Mouse (Mus musculus): Measurements from ENCODE around the gene Meiob.

Gene Meiob

DNA sequence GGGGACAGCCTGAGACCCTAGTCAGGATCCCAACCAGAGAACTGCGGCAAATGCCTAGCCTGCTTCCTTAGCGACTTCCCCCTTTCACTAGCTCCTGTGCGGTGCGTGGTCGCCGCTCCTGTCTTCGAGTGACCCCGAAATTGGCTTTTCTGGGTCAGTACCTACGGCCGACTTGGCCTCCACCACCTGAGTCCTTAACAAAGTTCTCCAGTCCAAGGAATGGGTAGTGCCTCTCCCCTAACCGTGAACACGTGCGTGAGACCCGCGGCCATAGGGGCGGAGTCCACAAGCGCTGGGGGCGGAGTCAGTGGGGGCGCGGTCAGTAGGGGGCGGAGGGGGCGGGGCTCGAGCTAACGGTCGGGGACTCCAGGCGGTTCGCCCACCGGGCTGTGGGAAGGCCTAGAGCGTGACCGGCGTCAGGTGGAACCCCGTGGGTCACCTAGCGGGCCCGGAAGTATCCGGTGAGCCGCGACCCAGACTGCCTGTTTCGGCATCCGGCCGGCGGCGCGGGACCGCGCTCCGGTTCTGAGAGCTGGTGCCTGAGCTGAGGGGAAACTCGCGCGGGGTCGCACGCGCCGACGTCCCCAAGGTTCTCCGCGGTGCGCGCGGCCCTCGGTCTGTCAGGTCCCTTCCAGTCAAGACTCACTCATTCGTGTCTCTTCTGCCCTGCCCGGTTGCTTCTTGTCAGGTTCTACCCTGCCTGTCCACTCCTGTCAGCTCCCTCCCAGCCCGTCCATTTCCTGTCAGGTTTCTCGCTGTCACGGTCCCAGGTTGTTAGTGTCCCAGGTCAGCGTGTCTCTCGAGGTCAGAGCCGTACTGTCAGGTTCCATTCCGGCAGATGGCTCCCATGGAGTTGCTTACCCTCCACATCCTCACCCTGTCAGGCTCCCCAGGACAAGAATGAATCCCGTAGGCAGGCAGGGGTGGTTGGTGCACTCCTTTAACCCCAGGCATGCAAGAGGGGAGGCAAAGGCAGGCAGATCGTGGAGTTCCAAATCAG, at the start of gene Meiob:
Gene Meiob, plus strand, starts transcription at position 338 of the 1,000 bp plus-strand sequence.
- peak; percentile 61 to 73 for DNase-seq (ENCODE audit: low spot score in 2 of 2)

DNA sequence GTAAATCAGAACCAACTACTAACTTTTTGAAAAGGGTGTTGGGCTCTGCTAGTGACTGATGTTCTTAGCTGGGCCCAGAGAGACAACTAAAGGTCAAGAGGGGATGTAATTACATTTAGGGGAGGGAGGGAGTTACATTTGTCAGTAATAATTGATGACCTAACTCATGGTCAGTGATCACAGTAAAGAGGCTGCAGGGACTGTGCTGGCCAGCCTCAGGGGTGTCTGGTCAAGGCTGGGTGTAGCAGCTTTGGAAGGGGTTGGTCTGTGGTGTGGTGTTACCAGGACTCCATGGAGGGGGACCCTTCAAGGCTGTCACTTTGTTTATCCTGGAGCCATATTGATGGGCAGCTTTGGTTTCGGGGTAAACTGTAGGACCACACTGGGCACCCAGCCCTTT, 46.7 kb upstream of the Meiob start:
- DNase-seq (ENCODE audit: low spot score in 2 of 2), result no peak

DNA sequence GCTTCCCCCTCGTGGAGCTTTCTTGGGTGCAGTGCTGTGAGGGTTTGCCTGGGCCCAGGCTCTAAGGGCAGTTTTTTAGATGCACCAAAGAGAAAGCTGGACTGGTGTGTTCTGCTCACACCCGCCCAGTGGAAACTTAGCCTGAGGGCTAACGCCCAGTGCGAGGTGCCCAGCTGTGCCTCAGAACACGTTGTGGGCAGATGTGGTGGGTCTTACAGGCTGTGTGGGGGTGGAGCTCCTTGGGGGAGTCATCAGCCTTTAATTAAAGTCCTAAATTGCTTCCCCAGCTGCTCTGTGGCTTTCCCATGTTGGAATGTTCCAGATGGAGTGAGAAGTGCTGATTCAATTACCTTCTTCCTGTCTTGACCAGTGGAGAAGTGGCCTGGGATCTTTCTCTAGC, 43.0 kb upstream of the Meiob start:
- DNase-seq (ENCODE audit: low spot score in 2 of 2), result no peak

DNA sequence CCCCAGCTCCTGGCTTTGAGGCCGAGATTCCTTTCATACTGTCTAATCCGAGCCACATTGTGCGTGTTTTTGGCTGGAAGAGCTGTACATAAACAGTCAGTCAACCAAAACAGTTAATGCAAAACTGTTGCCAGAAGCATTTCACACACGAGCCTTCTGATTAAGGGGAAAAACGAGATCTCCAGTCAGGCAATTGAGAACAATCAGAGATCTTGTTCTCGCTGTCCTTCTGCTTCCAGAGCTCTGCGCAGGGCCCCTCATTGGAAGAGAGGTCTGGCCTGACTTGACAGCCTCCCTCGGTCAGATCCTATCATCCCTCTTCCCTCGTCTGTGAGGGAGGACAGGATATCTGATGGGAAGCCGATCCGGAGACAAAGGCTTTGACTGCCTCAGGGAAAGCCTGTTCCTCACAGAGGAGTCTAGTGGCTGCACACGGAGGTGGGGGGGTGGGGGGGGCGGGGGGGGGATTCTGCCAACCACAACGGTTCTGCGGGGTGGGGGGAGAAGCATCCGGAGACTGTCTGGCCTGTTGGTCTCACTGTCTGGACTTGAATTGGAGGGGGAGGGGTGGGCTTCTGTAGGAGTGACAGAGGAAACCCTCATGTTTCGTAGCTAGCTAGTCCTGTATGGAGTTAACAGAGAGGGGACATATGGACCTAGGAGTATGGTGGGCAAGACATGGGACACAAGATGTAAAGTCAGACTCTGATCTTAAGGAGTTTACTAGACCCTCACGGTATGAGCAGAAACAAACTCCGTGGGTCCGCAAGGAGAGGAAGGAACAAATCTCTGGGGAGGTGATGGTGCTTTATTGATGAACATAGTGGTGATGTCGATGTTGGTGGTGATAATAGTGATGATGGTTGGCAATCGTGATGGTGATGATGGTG, 38.8 kb upstream of the Meiob start:
- DNase-seq (ENCODE audit: low spot score in 2 of 2), result no peak

DNA sequence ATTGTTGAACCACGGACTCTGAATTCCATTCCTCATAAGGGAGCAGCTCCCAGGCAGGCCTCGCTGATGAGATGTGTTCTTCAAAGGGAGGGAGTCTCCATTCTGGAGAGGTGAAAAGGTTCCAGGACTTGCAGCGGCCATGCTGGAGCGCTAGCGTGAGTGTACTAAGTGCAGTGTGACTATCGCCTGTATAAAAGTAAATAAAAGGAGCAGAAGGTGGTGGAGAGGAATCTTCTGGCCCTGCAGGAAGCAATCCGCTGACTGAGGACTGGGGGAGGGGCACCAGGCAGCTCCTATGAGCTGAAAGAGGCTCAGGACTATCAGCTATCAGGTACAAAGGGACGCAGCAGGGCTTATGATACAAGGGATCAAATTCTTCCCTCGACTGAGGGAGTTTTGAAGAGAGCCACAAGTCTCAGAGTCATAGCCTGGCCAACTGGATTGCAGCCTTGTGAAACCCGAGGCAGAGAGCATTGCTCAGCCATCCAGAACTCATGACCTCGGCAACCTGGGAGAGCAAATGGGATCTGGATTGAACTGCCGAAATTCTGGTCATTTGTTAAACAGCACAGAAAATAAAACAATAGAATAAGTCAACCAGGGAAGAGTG, 37.7 kb upstream of the Meiob start:
- DNase-seq (ENCODE audit: low spot score in 2 of 2), result no peak

DNA sequence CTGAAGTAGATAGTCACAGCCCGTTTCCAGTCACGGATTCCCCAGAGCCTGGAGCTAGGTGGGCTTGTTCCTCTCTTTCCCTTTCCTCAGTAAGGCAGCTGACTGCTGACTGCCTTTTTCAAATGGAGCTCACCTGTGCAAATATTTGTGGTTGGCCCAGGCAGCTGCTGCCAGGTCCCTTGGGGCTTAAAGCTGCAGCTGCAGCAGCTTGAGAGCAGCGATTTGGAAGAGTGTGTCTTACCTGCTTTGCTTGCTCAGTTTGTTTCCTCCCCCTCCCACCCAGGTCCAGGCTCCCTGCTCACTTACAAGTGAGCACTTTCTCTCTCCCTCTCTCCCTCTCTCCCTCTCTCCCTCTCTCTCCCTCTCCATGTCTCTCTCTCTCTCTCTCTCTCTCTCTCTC, 34.9 kb upstream of the Meiob start:
- peak in 1 of 2 experiments; percentile 17 for DNase-seq (ENCODE audit: low spot score in 2 of 2)

DNA sequence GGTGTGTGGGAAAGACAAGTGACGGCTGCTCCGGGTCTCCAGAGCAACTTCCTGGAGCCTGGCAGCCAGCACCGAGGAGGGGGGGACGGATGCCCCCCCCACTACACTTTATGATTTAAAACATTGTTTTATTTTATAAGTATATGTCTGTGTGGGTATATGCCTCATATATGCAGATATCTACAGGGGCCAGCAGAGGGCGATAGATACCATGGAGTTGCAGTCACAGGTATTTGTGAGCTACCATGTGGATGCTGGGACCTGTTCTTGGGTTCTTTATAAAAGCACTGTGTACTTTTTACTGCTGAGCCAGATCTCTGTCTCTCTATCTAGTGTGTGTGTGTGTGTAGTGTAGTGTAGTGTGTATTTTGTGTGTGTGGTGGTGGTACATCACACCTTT, 30.8 kb upstream of the Meiob start:
- no peak for DNase-seq (ENCODE audit: low spot score in 2 of 2)

DNA sequence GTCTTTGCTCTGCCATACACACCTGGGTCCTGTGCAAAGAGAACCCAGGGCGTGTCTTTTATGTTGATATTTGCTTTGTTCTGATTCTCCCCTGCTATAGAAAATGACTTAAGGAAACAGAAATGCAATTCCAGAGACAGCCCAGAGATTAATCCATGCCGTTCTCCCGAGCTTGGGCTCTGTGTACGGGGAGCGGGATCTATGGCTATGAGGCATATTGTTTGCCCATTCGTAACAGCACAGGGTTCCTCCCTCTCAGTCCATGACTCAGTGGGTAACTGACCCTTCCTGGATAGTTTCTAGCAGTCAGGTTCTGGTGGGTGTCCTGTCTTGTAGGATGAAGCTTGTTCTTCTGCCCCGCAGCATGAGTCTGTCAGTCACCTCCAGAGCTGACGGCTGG, 28.9 kb upstream of the Meiob start:
- no peak for DNase-seq (ENCODE audit: low spot score in 2 of 2)

DNA sequence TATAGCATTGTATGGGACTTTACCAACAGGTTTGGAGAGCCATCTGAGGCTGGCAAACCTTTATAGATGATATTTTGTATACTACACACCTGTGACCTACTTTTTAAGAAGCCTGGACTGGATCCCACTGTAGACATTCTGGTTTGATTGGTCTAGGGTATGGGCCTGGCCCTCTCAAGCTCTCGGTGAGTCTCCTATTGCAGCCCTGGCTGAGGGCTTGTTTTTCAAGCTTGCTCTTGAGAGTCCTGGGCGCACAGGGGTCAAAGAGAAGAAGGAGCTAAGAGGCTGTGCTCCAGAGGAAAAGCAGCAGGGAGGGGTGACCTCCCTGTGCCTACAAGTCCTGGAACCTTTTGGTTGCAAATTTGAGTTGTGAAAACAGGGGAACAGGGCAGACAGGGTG, 27.0 kb upstream of the Meiob start:
- no peak for DNase-seq (ENCODE audit: low spot score in 2 of 2)

DNA sequence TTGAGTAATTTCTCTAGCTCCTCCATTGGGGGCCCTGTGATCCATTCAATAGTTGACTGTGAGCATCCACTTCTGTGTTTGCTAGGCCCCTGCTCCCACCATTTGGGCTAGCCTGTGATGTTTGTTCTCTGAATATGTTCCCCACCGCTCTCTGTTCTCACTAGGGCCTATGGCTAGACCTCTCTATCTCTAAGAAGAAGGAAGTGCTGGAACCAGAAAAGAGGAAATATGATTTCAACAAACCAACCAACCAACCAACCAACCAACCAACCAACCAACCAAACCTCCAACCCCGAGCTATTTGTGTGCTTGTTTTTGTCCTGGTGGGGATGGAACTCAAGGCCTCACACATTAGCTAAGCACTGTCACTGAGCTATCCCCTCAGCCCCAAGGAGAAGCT, 23.3 kb upstream of the Meiob start:
- DNase-seq (ENCODE audit: low spot score in 2 of 2), result peak; percentile 6 to 11

DNA sequence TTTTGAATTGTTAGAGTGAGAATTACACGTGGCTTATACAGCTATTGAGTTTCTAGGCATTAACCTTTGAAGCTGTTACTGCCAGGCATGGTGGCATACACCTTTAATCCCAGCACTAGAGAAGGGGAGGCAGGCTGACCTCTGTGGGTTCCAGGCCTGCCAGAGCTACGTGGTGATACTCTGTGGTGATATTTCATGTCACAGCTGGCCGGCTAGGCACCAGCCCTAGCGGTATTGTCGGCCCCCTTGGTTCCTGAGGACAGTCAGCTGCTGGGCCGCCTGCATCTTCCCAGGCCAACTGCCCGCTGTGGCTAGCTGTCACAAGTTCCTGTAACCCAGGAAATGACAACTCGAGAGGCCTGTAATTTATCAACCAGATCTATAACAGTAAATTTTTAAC, 11.9 kb upstream of the Meiob start:
- no peak for DNase-seq (ENCODE audit: low spot score in 2 of 2)

DNA sequence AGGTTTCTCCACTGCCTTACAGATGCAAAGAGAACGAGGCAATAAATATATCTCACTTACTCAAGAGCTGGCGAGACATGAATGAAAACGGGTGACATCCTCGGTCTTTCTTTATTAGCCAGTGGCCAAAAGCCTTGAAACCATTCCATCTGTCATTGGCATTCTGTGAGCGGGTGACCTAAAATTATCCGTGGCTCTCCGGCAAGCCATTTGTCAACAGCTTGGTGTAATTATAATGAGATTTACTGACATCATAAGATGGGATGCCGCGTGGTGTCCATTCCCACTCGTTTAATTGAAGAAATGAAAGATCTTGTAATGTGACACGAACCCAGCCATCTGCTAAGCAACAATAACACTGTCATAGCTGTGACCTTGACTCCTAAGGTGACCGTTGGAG, 9.3 kb upstream of the Meiob start:
- DNase-seq (ENCODE audit: low spot score in 2 of 2), result no peak

DNA sequence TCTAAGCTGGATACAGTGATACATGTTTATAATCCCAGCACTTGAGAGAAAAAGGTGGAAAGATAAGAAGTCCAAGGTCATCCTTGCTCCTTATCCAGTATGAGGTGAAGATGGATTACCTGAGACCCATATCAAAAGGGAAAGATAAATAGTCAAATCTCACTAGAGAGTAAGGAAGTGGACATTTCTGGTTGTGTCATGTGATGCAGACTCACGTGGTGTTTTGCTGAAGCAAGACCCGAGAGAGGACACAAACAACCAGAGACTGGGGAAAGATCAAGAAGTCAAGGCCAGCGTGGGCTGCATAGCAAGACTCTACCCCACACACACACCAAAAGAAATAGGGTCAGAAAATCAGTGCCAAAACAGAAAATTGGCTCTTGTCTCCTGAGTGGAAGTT, 7.1 kb upstream of the Meiob start:
- no peak for DNase-seq (ENCODE audit: low spot score in 2 of 2)

DNA sequence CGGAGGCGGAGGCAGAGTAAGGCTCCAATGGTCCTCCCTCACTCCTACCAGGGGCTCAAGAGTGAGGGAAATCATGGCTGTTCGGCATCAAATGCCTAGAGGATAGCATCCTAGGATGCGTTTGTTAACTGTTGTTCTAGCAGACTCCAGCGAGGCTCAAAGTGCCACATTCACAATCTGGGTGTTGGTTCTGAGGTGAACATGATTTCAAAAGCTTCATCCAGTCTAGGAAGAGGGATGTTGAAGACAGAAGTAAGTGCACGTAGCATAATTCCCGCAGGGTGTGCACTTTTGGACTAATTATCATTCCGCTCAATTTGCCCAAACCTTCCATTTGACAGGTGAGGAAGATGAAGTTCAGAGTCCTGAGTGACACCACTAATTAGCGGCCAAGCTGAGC, 5.9 kb upstream of the Meiob start:
- DNase-seq (ENCODE audit: low spot score in 2 of 2), result no peak

DNA sequence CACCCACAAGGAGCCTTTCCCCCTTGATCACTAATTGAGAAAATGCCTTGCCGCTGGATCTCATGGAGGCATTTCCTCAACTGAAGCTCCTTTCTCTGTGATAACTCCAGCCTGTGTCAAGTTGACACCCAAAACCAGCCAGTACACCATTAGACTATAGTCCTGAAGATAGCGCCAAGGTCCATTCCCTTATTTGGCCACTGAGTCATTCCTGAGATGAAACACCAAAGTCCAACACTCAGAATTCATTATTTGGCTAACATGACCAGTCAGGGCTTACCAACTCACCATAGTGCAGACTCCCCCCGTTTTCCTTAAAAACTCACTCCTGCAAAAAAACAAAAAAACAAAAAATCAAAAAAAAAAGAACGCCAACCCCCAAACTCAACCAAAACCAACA, 4.6 kb upstream of the Meiob start:
- no peak for DNase-seq (ENCODE audit: low spot score in 2 of 2)

DNA sequence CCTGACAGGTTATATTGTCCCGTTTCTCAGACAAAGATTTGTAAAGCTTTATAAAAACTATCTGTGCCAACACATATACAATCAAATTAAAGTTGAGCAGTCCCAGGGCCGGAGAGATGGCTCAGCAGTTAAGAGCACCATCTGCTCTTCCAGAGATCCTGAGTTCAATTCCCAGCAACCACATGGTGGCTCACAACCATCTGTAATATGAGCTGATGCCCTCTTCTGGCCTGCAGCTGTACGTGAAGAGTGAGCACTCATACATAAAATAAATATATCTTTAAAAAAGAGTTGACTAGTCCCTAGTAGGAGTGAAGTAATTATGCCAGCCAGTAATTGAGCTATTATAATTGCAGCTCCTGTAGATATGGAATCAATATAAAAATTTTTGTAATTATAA, 3.6 kb upstream of the Meiob start:
- no peak for DNase-seq (ENCODE audit: low spot score in 2 of 2)

DNA sequence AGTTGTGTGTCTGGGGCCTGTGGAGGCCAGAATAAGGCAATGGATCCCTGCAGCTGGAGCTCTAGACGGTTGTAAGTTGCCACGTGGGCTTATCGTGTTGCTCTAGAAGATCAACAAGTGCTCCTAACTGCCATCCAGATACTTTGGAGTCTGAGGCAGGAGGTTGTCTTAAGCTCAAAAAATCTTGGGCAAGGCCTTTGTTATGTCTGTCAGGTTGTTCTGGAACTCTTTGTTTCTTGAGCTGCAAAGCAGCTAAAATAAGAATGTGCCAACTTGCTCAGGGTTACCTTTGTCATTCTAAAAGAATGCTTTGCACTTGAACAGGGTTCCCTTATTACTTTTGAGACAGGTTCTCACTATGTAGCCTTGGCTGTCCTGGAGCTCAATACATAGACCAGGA, 7.1 kb downstream of the Meiob start:
- DNase-seq (ENCODE audit: low spot score in 2 of 2), result no peak

DNA sequence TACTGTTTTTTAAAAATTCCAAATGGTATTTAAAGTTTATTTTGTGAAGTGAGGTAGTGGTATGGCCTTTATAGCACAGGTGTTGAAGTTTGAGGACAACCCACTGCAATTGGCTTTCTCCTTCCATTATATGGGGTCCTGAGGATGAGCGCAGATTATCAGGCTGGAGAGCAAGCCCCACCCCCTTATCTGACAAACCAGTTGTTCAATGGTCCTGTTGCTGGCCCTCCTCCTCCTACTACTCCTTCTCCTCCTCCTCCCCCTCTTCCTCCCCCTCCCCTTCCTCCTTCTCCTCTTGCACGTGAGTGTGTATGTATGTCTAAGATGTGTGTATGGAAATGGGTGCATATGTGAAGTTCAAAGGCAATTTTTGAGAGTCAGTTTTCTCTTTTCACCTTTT, 8.1 kb downstream of the Meiob start:
- no peak for DNase-seq (ENCODE audit: low spot score in 2 of 2)

DNA sequence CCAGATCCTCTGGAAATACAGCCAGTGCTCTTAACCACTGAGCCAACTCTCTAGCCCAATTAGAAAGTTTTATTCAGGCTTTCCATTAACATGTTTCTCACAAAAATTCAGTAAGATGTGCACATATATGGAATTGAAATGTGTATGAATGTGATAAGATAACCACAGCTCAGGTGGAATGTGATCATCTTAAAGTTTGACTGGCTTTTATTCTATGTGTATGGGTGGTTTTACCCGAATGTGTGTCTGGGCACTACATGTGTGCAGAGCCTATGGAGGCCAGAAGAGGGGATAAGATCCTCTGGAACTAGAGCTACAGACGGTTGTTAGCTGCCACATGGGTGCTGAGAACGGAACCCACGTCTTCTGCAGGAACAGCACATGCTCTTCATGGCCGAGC, 11.2 kb downstream of the Meiob start:
- no peak for DNase-seq (ENCODE audit: low spot score in 2 of 2)

DNA sequence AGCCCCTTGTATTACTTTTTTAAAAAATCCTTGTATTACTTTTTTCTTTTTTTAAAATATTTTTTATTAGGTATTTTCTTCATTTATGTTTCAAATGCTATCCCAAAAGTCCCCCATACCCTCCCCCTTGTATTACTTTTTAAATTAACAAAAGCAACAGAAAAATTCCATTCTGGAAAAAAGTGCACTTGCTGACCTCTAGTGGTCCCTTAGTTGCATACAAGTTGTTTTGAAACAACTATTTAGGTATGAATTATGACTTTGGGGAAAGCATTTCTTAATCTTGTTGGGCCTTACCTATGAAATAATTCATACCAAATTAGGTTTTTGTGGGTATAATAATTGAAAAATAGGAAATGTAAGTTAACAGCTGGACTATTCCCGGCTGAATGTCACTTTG, 13.4 kb downstream of the Meiob start:
- no peak for DNase-seq (ENCODE audit: low spot score in 2 of 2)

DNA sequence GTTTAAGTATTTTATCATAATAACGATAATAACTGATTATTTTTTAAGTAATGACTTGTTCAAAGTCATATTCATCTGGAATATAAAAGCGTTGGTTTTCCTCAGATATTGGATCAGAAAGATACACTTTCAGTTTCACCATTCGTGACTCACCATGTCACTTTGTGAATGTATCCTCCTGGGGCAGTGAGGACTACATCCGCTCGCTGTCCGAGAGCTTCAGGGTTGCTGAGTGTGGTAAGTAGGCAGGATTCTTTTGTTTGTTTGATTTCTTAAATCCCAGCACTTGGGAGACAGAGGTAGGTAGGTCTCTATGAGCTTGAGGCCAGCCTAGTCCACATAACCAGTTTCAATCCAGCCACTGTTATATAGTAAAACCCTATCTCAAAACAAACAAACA, 14.1 kb downstream of the Meiob start:
- no peak for DNase-seq (ENCODE audit: low spot score in 2 of 2)

DNA sequence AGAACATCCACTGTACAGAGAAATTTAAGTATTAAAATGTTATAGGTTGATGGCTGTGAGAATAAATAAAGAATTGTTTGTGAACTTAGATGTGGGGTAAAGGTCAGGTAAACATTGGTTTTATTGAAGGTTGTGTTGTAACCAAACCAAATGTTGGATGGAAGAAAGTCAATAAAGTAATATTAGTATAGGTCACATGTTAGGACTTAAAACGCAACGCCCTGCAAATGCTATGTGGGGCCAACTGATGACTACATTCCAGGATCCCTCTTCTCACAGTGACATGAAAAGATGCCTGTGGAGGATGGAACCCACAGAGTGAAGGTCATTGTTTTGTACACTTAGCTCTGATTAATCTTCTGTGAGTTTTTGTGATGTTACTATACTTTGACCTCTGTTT, 15.4 kb downstream of the Meiob start:
- DNase-seq (ENCODE audit: low spot score in 2 of 2), result no peak

Data from spleen, postnatal 36 days (tissue).